Mouse (Mus musculus) midbrain, embryonic 15.5 days (tissue): ENCODE results near the gene Crhr2. TPM values are rescaled to one million over a fixed set of nuclear protein-coding genes. Genes with fewer than 3 reads are reported as not detected.

ENCODE experiments used
- ATAC-seq: fragments of 200-750 bp; cut with Nextera tagmentation; replicated peaks from 2 replicates; pipeline ENCODE4 v1.8.0; 2017; ENCODE audit warnings: moderate TSS enrichment
- H3K27ac ChIP-seq: fragments of 300-500 bp; sonication (generic); 2 replicates; pipeline ENCODE4 v1.5.1; 2015; ENCODE audit warnings: mild to moderate bottlenecking, inconsistent platforms
- H3K27me3 ChIP-seq: fragments of 300-500 bp; sonication (generic); replicated peaks from 2 replicates; pipeline ENCODE4 v1.6.1; 2015; ENCODE audit warnings: inconsistent platforms
- H3K36me3 ChIP-seq: fragments of 300-500 bp; sonication (generic); replicated peaks from 2 replicates; pipeline ENCODE4 v1.6.1; 2015; ENCODE audit warnings: inconsistent platforms
- H3K4me1 ChIP-seq: fragments of 300-500 bp; sonication (generic); 2 replicates; pipeline ENCODE4 v1.6.1; 2015; ENCODE audit warnings: inconsistent platforms
- H3K4me2 ChIP-seq: fragments of 300-500 bp; sonication (generic); 2 replicates; pipeline ENCODE4 v1.6.1; 2015; ENCODE audit warnings: inconsistent platforms, mild to moderate bottlenecking, moderate library complexity
- H3K4me3 ChIP-seq: fragments of 300-500 bp; sonication (generic); 2 replicates; pipeline ENCODE4 v1.5.1; 2015; ENCODE audit warnings: mild to moderate bottlenecking, inconsistent platforms
- H3K9ac ChIP-seq: fragments of 300-500 bp; sonication (generic); 2 replicates; pipeline ENCODE4 v1.6.1; 2015; ENCODE audit warnings: mild to moderate bottlenecking, inconsistent platforms
- H3K9me3 ChIP-seq: fragments of 300-500 bp; sonication (generic); 2 replicates; pipeline ENCODE4 v1.6.1; 2016; ENCODE audit warnings: inconsistent platforms
- WGBS: fragments of 180-500 bp; shearing (Covaris S2); methylation state at CpG from one replicate; pipeline ENCODE4 v1.1.7; 2015; ENCODE audit warnings: mixed read lengths; 5-methylcytosine and 5-hydroxymethylcytosine counted together
- polyA plus RNA-seq: library from polyadenylated mRNA; unstranded; fragments of >200 nt; fragmentation: Nextera tagmentation; extraction: Ambion mirVana; gene quantifications from 2 replicates; pipeline ENCODE4 v1.2.1, GENCODE M21; 2015

Crhr2 gene
- polyA plus RNA-seq, 1 experiment from 2014 or later, result 2.2 TPM

DNA sequence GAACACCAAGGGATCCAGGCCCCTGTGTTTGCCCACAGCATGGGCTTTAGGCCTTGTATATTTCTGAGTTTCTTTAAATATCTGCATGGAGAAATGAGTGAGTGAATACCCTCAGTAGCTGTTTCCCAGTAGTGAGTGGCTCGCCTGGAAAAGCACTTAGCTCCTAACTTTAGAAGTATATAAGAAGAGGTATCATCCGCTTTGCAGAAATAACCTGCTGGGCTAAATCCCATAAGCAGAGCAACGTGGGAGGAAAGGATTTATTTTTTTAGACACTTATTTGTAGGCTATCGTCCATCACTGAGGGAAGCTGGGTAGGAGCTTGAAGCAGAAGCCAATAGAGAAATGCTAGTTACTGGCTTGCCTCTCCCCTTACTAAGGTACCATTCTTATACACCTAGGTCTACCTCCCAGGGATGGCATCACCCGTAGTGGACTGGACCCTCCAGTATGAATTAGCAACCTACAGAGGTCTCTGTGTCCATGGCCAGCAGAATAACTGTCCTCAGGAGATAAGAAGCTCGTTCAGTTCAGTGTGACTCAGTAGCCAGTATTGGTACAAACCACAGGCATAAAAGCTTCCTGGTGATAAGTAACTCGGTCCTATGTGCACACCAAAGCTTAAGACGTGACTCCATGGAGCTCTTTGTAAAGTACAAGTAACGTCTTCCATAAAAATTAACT lies 68.9 kb downstream of the Crhr2 start:
- ATAC-seq, result no peak
- no peaks in the 10 kb centered on the region for H3K4me1 ChIP-seq
- H3K9me3 ChIP-seq, result no peaks in the 10 kb centered on the region
- H3K27ac ChIP-seq, result no peak overlapping the region
- H3K4me3 ChIP-seq, result no peak overlapping the region
- H3K9ac ChIP-seq, result no peak overlapping the region
- H3K4me2 ChIP-seq, result no peak overlapping the region
- H3K27me3 ChIP-seq, result no peaks in the 10 kb centered on the region
- H3K36me3 ChIP-seq, result peaks cover 71% of the 10 kb centered on the region
- WGBS, result 94% methylated on average over 9 of the region's 9 CpGs

DNA sequence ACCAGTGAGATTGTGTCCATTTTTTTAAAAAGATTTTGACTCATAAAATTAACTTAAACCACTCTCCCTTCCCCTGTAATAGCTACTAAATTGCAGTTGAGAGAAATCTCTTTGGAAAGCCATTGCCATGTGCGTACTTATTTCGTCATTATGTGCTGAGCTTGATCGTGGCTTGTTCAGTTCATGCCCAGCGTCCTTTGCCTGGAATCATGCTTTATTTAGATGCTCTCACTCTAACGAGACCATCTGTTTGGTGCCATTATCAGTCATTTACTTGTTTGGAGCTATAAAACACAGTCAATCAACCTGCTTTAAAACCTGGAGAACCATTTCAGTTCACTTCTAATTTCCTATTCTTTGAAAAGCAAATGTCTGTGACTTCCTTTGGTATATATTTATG lies 70.6 kb downstream of the Crhr2 start:
- Histone ChIP-seq H3K36me3 (peaks cover 55% of the 10 kb centered on the region; the same call in 1 of the 2 replicates), H3K9me3 (no peaks in the 10 kb centered on the region), H3K4me1 (no peaks in the 10 kb centered on the region), H3K4me2 (no peak overlapping the region), H3K4me3 (no peak overlapping the region), H3K27ac (no peak overlapping the region), H3K27me3 (no peaks in the 10 kb centered on the region), H3K9ac (no peak overlapping the region)
- no peak for ATAC-seq
- 86% methylated on average over 5 of the region's 5 CpGs for WGBS

DNA sequence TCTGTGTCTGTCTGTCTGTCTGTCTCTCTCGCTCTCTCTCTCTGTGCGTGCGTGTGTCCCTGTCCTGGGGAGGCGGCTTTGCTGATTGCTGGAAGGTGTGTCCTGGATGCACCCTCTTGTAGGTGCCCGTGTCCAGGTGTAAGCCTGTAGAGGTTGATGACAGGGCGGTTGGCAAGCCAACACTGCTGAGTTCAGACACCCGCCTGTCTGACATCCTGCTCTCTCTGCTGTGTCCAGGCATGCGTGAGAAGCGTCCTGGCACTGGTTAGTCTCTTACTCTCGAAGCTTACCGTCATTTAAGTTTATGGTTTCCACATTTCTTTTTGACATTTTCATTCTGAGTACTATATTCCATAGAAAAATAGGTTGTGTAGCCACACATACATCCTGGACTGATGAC lies 71.5 kb downstream of the Crhr2 start:
- Histone ChIP-seq H3K4me2 (no peak overlapping the region), H3K9ac (no peak overlapping the region), H3K9me3 (no peaks in the 10 kb centered on the region), H3K4me1 (no peaks in the 10 kb centered on the region), H3K27ac (no peak overlapping the region), H3K27me3 (no peaks in the 10 kb centered on the region), H3K4me3 (no peak overlapping the region), H3K36me3 (peaks cover 57% of the 10 kb centered on the region)
- ATAC-seq, result no peak
- WGBS, result 96% methylated on average over 11 of the region's 11 CpGs

DNA sequence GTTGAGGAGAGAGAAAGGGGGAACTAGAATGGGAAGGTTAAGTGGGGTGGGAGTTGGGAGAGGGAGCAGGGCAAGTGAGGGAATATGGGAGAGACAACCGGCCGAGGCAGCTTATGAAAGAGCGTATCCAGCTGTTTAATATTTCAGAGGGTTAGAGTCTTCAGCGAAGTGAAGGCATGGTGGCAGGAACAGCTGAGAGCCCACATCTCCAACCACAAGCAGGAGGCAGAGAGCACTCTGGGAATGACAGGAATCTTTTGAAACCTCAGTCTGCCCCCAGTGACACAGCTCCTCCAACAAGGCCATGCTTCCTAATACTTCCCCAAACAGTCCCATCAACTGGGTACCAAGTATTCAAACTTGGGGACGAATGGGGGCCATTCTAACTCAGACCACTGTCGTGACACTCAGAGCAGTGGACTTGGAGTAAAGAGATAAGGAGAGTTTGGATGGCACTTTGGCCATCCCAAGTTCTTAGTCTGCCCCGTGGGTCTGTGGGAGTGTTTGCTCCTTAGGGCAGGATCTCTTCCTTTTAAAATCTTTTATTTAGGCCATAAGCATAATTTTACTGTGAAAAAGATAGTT lies 72.5 kb downstream of the Crhr2 start:
- no peaks in the 10 kb centered on the region for H3K4me1 ChIP-seq
- no peak overlapping the region for H3K4me2 ChIP-seq
- H3K36me3 ChIP-seq, result peaks cover 51% of the 10 kb centered on the region
- no peak for ATAC-seq
- WGBS, result 92% methylated on average over 7 of the region's 7 CpGs
- H3K27me3 ChIP-seq, result no peaks in the 10 kb centered on the region
- H3K27ac ChIP-seq, result no peak overlapping the region
- H3K9me3 ChIP-seq, result no peaks in the 10 kb centered on the region
- H3K9ac ChIP-seq, result no peak overlapping the region
- no peak overlapping the region for H3K4me3 ChIP-seq

DNA sequence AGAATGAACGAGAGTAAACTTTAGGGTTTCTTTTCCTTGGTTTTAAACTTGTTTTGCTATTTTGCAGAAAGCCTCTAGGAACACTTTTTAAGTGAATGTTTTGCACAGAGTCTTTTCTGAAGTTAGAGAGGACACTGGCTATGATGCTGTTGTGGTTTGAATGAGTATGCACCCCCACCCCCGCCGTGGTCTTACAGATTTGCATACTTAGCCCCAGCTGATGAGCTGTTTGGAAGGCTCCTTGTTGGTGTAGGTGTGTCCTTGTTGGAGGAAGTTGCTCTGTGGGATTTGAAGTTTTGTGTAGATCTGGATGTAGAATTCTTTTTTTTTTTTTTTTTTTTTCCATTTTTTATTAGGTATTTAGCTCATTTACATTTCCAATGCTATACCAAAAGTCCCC lies 75.4 kb downstream of the Crhr2 start:
- WGBS, result 90% methylated on average over 3 of the region's 3 CpGs
- no peak overlapping the region for H3K4me2 ChIP-seq
- no peaks in the 10 kb centered on the region for H3K27me3 ChIP-seq
- H3K9ac ChIP-seq, result no peak overlapping the region
- H3K27ac ChIP-seq, result no peak overlapping the region
- peaks cover 54% of the 10 kb centered on the region for H3K36me3 ChIP-seq
- H3K4me1 ChIP-seq, result no peaks in the 10 kb centered on the region
- ATAC-seq, result no peak
- H3K4me3 ChIP-seq, result no peak overlapping the region
- H3K9me3 ChIP-seq, result no peaks in the 10 kb centered on the region

DNA sequence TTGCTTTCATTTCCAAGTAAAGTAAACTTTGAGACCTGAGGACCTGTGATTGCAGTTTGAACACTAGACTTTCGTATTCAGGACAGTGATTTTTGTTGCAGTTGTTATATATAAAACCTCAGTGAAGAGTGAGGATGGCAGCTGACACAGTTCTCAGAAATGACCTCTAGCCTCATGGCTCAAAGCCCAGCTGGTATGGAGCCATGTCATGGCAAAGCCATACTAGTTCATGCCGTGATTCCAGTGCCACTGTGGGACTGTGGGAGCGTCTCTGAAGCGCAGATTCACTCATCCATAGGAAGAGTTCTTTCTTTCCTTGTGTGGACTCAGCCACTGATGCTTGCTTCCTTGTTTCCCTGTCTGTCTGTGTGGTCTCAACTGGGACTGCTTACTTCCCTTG lies 78.3 kb downstream of the Crhr2 start:
- no peak overlapping the region for H3K9ac ChIP-seq
- H3K27me3 ChIP-seq, result no peaks in the 10 kb centered on the region
- H3K4me3 ChIP-seq, result no peak overlapping the region
- no peaks in the 10 kb centered on the region for H3K4me1 ChIP-seq
- no peak for ATAC-seq
- no peak overlapping the region for H3K27ac ChIP-seq
- no peaks in the 10 kb centered on the region for H3K9me3 ChIP-seq
- peaks cover 49% of the 10 kb centered on the region for H3K36me3 ChIP-seq
- no peak overlapping the region for H3K4me2 ChIP-seq
- WGBS, result 92% methylated on average over 4 of the region's 4 CpGs

DNA sequence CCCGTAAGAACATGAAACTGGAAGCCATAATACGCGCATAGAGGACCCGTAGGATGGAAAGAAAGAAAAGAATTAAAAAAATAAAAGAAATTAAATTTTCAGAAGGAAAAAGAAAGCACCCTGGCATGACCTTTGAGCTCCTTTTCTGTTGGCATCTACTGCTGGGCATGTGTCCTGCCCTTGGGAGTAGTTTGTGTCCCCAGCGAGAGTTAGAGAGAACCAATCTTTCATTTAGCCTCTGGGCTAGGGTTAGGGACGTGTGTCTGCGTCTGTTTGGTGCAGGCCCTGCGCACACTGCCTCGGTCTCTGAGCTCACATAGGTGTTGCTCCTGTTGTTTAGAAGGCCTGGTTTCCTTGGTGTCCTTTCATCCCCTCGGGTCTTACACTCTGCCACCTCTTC lies 83.6 kb downstream of the Crhr2 start:
- ATAC-seq, result no peak
- H3K27me3 ChIP-seq, result no peaks in the 10 kb centered on the region
- H3K9ac ChIP-seq, result no peak overlapping the region
- no peaks in the 10 kb centered on the region for H3K9me3 ChIP-seq
- H3K4me2 ChIP-seq, result no peak overlapping the region
- peaks cover 33% of the 10 kb centered on the region for H3K36me3 ChIP-seq
- WGBS, result 93% methylated on average over 10 of the region's 10 CpGs
- peaks cover 8% of the 10 kb centered on the region; the same call in 1 of the 2 replicates for H3K4me1 ChIP-seq
- H3K4me3 ChIP-seq, result no peak overlapping the region
- H3K27ac ChIP-seq, result no peak overlapping the region

DNA sequence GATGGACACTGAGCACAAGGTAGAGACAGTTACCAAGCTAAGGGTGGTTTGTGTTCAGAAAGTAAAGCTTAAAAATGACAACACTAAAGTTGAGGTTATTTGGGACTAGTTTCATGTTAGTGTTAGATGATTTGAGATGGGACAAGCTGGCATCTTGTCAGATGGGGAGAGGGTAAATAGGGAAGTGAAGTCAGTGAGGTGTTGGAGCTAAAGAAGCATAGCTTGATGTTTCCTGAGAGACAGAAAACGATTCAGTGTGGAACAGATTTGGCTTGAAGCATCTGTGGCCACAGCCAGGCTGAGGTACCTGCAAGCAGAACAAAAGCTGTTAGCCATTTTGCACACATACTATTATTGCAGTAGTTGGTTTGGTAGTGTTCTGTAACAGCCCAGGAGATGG lies 87.5 kb downstream of the Crhr2 start:
- Histone ChIP-seq H3K9ac (no peak overlapping the region), H3K27ac (no peak overlapping the region), H3K4me1 (peaks cover 14% of the 10 kb centered on the region), H3K9me3 (no peaks in the 10 kb centered on the region), H3K36me3 (0 out of 2 replicates have a peak, but pooled peaks cover 8% of the 10 kb centered on the region), H3K4me3 (no peak overlapping the region), H3K4me2 (no peak overlapping the region), H3K27me3 (no peaks in the 10 kb centered on the region)
- 68% methylated on average over 1 of the region's 1 CpGs for WGBS
- ATAC-seq, result no peak

DNA sequence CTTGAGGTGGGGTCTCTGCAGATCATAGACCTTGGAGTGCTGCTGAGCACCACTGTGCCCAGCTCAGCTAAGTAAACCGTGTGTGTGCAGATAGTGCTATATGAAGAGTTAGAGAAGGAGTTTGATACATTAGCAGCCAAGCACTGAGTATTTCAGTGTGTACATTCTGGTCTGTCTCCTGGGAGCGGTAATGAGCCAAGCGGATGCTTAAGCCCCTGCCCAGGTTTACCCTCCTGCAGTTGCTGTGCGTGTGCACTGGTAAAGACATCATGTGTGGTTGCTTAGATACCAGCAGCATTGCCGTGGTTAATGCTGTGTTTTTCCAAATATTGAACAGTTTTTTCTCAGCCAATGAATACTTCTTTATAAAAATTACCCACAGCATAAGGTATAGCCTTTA lies 88.3 kb downstream of the Crhr2 start:
- no peak overlapping the region for H3K4me3 ChIP-seq
- ATAC-seq, result no peak
- no peak overlapping the region for H3K27ac ChIP-seq
- H3K27me3 ChIP-seq, result no peaks in the 10 kb centered on the region
- H3K9me3 ChIP-seq, result no peaks in the 10 kb centered on the region
- H3K9ac ChIP-seq, result no peak overlapping the region
- peaks cover 21% of the 10 kb centered on the region for H3K4me1 ChIP-seq
- WGBS, result 64% methylated on average over 5 of the region's 5 CpGs
- no peak overlapping the region for H3K4me2 ChIP-seq
- H3K36me3 ChIP-seq, result 0 out of 2 replicates have a peak, but pooled peaks cover 5% of the 10 kb centered on the region

DNA sequence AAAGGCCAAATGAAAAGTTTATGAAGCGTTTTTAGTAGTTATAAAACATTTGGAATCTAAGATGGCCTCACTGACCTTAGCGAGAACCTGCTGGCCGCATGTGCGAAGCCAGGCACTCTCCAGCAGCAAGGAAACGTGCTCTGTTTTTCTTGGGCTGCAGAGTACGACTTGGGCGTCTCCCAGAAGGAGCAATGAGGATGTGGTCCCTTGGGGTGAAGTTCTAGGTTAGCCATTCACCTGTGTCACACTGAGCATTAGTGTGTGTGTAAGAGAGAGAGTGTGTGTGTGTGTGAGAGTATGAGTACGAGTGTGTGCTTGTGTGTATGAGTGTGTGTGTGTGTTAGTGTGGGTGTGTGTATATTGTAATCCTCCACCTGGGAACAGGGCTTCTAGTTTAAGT lies 89.6 kb downstream of the Crhr2 start:
- peaks cover 30% of the 10 kb centered on the region for H3K4me1 ChIP-seq
- 92% methylated on average over 8 of the region's 8 CpGs for WGBS
- no peaks in the 10 kb centered on the region for H3K36me3 ChIP-seq
- no peak for ATAC-seq
- no peaks in the 10 kb centered on the region for H3K9me3 ChIP-seq
- no peaks in the 10 kb centered on the region for H3K27me3 ChIP-seq
- H3K4me2 ChIP-seq, result no peak overlapping the region
- H3K27ac ChIP-seq, result no peak overlapping the region
- no peak overlapping the region for H3K4me3 ChIP-seq
- H3K9ac ChIP-seq, result no peak overlapping the region

Other genes starting within 250 kb of the Crhr2 start
- gene Nod1, start 160.4 kb downstream of the Crhr2 start, polyA plus RNA-seq, result 2.5 and 3.2 TPM in 2 replicates
- gene Ggct, start 140.1 kb downstream of the Crhr2 start, polyA plus RNA-seq, result 11.9 and 12.3 TPM in 2 replicates
- gene Gars, start 95.0 kb downstream of the Crhr2 start, polyA plus RNA-seq, result 216 and 219 TPM in 2 replicates
- gene Inmt, start 42.0 kb upstream of the Crhr2 start, polyA plus RNA-seq, result not detected in 2 replicates
- 11.4 and 13.9 TPM in 2 replicates for gene Mindy4, start 70.4 kb upstream of the Crhr2 start, polyA plus RNA-seq
- 4.5 and 4.9 TPM in 2 replicates for gene Aqp1, start 203.4 kb upstream of the Crhr2 start, polyA plus RNA-seq
- gene Ghrhr, start 243.3 kb upstream of the Crhr2 start, polyA plus RNA-seq, result not detected in 2 replicates